Mouse (Mus musculus) CD4-positive helper T cell, adult 2 months (primary cell): ENCODE results near the gene Prn.

Experiments used
- DNase-seq: peaks from one replicate; pipeline ENCODE4 v3.0.0-alpha.2; 2012; ENCODE audit warnings: low read depth, missing footprints, low spot score

The Prn gene

GRCm38 (mm10) chr2:131993563-131994088, 83.9 kb downstream of the Prn start:
- DNase-seq = peak; percentile 44

GRCm38 (mm10) chr2:131994971-131995370, 85.2 kb downstream of the Prn start:
- DNase-seq = no peak

- DNase-seq = no peak
These were observed 86.0 kb downstream of the Prn start for GRCm38 (mm10) chr2:131995742-131996141.

GRCm38 (mm10) chr2:131996369-131996768, 86.6 kb downstream of the Prn start:
- no peak for DNase-seq

DNA sequence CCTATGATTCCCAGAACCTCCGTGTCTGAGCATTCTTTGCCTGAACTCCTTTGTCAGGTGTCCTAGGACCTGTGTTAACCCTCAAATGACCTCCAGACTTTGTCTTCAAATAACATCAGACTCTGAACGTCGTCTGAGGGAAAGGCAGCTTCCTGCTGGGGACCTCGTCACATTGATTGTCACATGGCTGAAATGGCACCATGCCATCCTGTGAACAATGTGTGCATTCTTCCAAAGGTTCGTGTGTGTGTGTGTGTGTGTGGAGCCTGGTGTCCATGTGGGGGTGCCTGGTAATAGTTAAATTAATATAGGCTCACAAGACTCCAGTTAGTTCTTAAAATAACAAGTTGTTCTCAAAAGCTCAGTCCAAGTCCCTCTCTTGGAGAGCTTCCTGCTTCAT, 87.6 kb downstream of the Prn start:
- DNase-seq = no peak

- DNase-seq = no peak
These were observed 92.1 kb downstream of the Prn start for GRCm38 (mm10) chr2:132001696-132002334.

DNA sequence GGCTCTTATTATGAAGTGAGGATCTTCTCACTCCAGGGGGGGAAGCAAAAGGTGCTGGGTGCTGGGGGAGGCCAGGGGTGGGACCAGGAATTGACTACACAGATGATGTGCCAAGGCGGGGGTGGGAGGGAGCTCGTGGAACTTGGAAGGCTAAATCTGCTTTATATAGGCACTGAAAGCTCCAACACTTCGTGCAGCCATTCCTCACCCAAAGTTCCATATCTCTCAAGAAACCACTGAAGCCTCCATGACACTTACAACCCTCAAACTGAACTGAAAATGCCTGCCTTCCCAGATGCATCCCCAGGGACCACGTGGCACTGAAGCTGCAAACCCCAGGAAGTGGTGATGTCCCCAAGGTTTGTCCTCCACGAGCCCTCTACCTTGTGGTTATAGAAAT, 94.2 kb downstream of the Prn start:
- no peak for DNase-seq

DNA sequence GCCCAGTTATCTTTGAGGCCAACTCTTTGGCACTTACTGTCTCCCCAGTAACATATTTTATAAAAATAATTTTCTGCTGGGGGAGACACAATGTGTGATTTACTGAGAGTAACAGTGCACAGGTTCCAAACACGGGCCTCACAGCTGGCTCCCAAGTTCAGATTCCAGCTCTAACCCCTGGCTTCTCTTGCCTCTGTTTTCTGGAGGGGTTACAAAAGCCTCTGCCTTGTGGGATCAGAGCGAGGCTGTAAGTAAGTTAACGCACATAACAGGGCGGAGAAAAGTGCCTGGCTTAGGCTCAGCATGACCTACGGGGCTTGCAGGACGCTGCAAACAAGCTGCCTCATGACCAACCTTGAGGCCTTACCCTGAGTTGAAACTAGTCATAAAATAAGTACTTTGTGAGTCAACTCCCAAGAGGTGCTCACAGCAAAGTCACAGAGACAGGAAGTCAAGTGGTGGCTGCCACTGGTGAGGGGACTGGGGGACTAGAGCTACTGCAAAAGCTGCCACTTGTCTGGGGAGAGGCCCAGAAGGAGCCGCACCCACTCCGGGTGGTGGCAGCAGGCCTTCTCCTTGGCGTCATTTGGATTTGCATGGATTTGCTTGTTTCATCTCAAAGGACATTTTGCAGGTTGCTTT, 94.9 kb downstream of the Prn start:
- DNase-seq = peak; percentile 64

GRCm38 (mm10) chr2:132005445-132005844, 95.7 kb downstream of the Prn start:
- no peak for DNase-seq
